Comparison of ENCODE assay signal across 11 mouse cellular contexts in genomic region chr1:182280046-182280445, GRCm38 (mm10). TPM values are rescaled to one million over a fixed set of nuclear protein-coding genes. Genes with fewer than 3 reads are reported as not detected.
DNase-seq lines count a peak whose midpoint lies in the region; ATAC-seq and TF ChIP-seq lines count a peak whose summit lies in the region.
"Had no signal": no experiment of that assay in that cellular context is flagged by ENCODE, and none has a peak within 500 bp of the region (broad histone marks: within the 10 kb centered on the region; RNA-seq: fewer than 3 reads in every experiment).

No protein-coding gene starts in this region.

- no peak for DNase-seq in forebrain, embryonic 14.5 days (ENCODE audit: low spot score)
- DNase-seq in layer of hippocampus, adult 2 months (ENCODE audit: low spot score in 2 of 2): no peak
- no peak for DNase-seq in layer of hippocampus, postnatal 10 days (ENCODE audit: low spot score in 2 of 2)
- peak; percentile 24 for DNase-seq in embryonic facial prominence, embryonic 14.5 days (ENCODE audit: low spot score)
- DNase-seq in right cerebral cortex, postnatal 25 days: no peak
- DNase-seq: cerebellum, adult 9-11 months had no signal

- TF ChIP-seq CTCF in layer of hippocampus, adult 2 months (conservative IDR thresholded peaks at IDR 0.05): no peak

- 0 out of 2 replicates have a peak overlapping the region, but pooled peaks have one; percentile 78 for H3K4me2 ChIP-seq in forebrain, embryonic 12.5 days
- H3K4me2 ChIP-seq in forebrain, embryonic 14.5 days (ENCODE audit: low read length): no peak overlapping the region
- peak overlapping the region; percentile 79 for H3K4me2 ChIP-seq in embryonic facial prominence, embryonic 14.5 days (ENCODE audit: low read depth, low read length)
- H3K4me2 ChIP-seq in liver, embryonic 12.5 days: peak overlapping the region; percentile 84

- WGBS in forebrain, embryonic 12.5 days: 85% methylated on average over 6 of the region's 6 CpGs
- WGBS in forebrain, embryonic 14.5 days: 87% methylated on average over 6 of the region's 6 CpGs
- WGBS in embryonic facial prominence, embryonic 14.5 days: 68% methylated on average over 6 of the region's 6 CpGs
- WGBS in liver, embryonic 12.5 days (ENCODE audit: insufficient replicate concordance): 81% methylated on average over 6 of the region's 6 CpGs

- peaks cover 23% of the 10 kb centered on the region for H3K4me1 ChIP-seq in forebrain, embryonic 12.5 days
- peaks cover 15% of the 10 kb centered on the region for H3K4me1 ChIP-seq in forebrain, embryonic 14.5 days (ENCODE audit: control insufficient read depth, insufficient read depth, low read length)
- peaks cover 21% of the 10 kb centered on the region for H3K4me1 ChIP-seq in embryonic facial prominence, embryonic 14.5 days (ENCODE audit: control insufficient read depth, insufficient read depth, low read length)
- H3K4me1 ChIP-seq in liver, embryonic 12.5 days: peaks cover 46% of the 10 kb centered on the region

- no peak overlapping the region for H3K4me3 ChIP-seq in forebrain, embryonic 12.5 days (replicated peaks)
- H3K4me3 ChIP-seq in forebrain, embryonic 14.5 days (ENCODE audit: low read depth, low read length): no peak overlapping the region
- no peak overlapping the region for H3K4me3 ChIP-seq in layer of hippocampus, adult 2 months
- H3K4me3 ChIP-seq in embryonic facial prominence, embryonic 14.5 days (ENCODE audit: low read depth, low read length): 0 out of 2 replicates have a peak overlapping the region, but pooled peaks have one; percentile 80
- no peak overlapping the region; the same call in 1 of the 2 replicates for H3K4me3 ChIP-seq in liver, embryonic 12.5 days

- H3K27ac ChIP-seq in forebrain, embryonic 12.5 days: no peak overlapping the region
- no peak overlapping the region for H3K27ac ChIP-seq in forebrain, embryonic 14.5 days (ENCODE audit: low read depth, low read length)
- 0 out of 2 replicates have a peak overlapping the region, but pooled peaks have one; percentile 92 for H3K27ac ChIP-seq in layer of hippocampus, adult 2 months
- H3K27ac ChIP-seq in embryonic facial prominence, embryonic 14.5 days (replicated peaks; ENCODE audit: low read depth, low read length): no peak overlapping the region
- H3K27ac ChIP-seq in liver, embryonic 12.5 days: peak overlapping the region; percentile 96
- H3K27ac ChIP-seq: forebrain, embryonic 13.5 days had no signal

- no peak for ATAC-seq in forebrain, embryonic 12.5 days (ENCODE audit: low FRiP score)
- ATAC-seq in forebrain, embryonic 14.5 days: no peak
- ATAC-seq in embryonic facial prominence, embryonic 14.5 days (ENCODE audit: low read depth): no peak
- no peak for ATAC-seq in liver, embryonic 12.5 days
- ATAC-seq in frontal cortex, adult (ENCODE audit: low TSS enrichment): no peak
- ATAC-seq: forebrain, embryonic 13.5 days; Patski had no signal

- no peaks in the 10 kb centered on the region for H3K9me3 ChIP-seq in forebrain, embryonic 12.5 days
- no peaks in the 10 kb centered on the region for H3K9me3 ChIP-seq in forebrain, embryonic 14.5 days (replicated peaks; ENCODE audit: control insufficient read depth, low read length)
- H3K9me3 ChIP-seq in embryonic facial prominence, embryonic 14.5 days (ENCODE audit: control insufficient read depth, low read length): no peaks in the 10 kb centered on the region
- H3K9me3 ChIP-seq in liver, embryonic 12.5 days (replicated peaks): no peaks in the 10 kb centered on the region
- H3K9me3 ChIP-seq: forebrain, embryonic 13.5 days had no signal

- peaks cover 10% of the 10 kb centered on the region for H3K27me3 ChIP-seq in forebrain, embryonic 12.5 days
- 0 out of 2 replicates have a peak, but pooled peaks cover 4% of the 10 kb centered on the region for H3K27me3 ChIP-seq in forebrain, embryonic 14.5 days (replicated peaks; ENCODE audit: control insufficient read depth, insufficient read depth, low read length)
- no peaks in the 10 kb centered on the region for H3K27me3 ChIP-seq in embryonic facial prominence, embryonic 14.5 days (replicated peaks; ENCODE audit: control insufficient read depth, insufficient read depth, low read length)
- 0 out of 2 replicates have a peak, but pooled peaks cover 4% of the 10 kb centered on the region for H3K27me3 ChIP-seq in liver, embryonic 12.5 days (replicated peaks)
- H3K27me3 ChIP-seq: Patski had no signal

- H3K36me3 ChIP-seq in forebrain, embryonic 12.5 days (replicated peaks): peaks cover 39% of the 10 kb centered on the region
- H3K36me3 ChIP-seq in forebrain, embryonic 14.5 days (ENCODE audit: control insufficient read depth, insufficient read depth, low read length): peaks cover 40% of the 10 kb centered on the region
- peaks cover 42% of the 10 kb centered on the region for H3K36me3 ChIP-seq in embryonic facial prominence, embryonic 14.5 days (ENCODE audit: control insufficient read depth, insufficient read depth, low read length)
- peaks cover 52% of the 10 kb centered on the region for H3K36me3 ChIP-seq in liver, embryonic 12.5 days

- no peak overlapping the region for H3K9ac ChIP-seq in forebrain, embryonic 12.5 days
- no peak overlapping the region for H3K9ac ChIP-seq in forebrain, embryonic 14.5 days (ENCODE audit: low read length)
- H3K9ac ChIP-seq in embryonic facial prominence, embryonic 14.5 days (ENCODE audit: low read depth, low read length): no peak overlapping the region
- 0 out of 2 replicates have a peak overlapping the region, but pooled peaks have one; percentile 90 for H3K9ac ChIP-seq in liver, embryonic 12.5 days

RNA-seq across cellular contexts. Expression of gene Degs1, which starts 2.6 kb away (rescaled TPM):
- polyA plus RNA-seq in forebrain, embryonic 12.5 days (2016; fragmentation: Nextera tagmentation; extraction: Ambion mirVana): 53.8 and 58.1 TPM in 2 replicates
- polyA plus RNA-seq in forebrain, embryonic 14.5 days (2014; fragmentation: Nextera tagmentation; extraction: Ambion mirVana): 72.1 and 73.3 TPM in 2 replicates
- 10 to 100 TPM; 62.9 to 65.3 TPM for total RNA-seq in layer of hippocampus, adult 2 months (2021)
- total RNA-seq in layer of hippocampus, postnatal 10 days (2021): 10 to 100 TPM; 65.5 to 75.3 TPM
- 149 and 152 TPM in 2 replicates for polyA plus RNA-seq in embryonic facial prominence, embryonic 14.5 days (2014; fragmentation: Nextera tagmentation; extraction: Ambion mirVana)
- 105 and 110 TPM in 2 replicates for polyA plus RNA-seq in liver, embryonic 12.5 days (2016; fragmentation: Nextera tagmentation; extraction: Ambion mirVana)

Comparison
In these comparisons a context has a peak if more than half of its experiments do, and no peak if none do; other contexts are left out.
1. H3K27ac ChIP-seq: peak in layer of hippocampus, adult 2 months (single experiment) and liver, embryonic 12.5 days (single experiment); none in forebrain, embryonic 12.5 days (single experiment), forebrain, embryonic 14.5 days (single experiment) and embryonic facial prominence, embryonic 14.5 days (single experiment).